In genomic region chr5:32458408-32459143, GRCm38 (mm10) we compare ENCODE assay signal across 8 mouse cellular contexts. TPM values are rescaled to one million over a fixed set of nuclear protein-coding genes. Genes with fewer than 3 reads are reported as not detected.
DNase-seq lines count a peak whose midpoint lies in the region; ATAC-seq and TF ChIP-seq lines count a peak whose summit lies in the region.

Gene Ppp1cb, plus strand, starts transcription at chr5:32458843.

- no peaks in the 10 kb centered on the region for H3K27me3 ChIP-seq in Patski
- H3K27me3 ChIP-seq in hindbrain, embryonic 13.5 days = no peaks in the 10 kb centered on the region

- TF ChIP-seq CTCF in Patski (IDR thresholded peaks at IDR 0.05) = no peak

- H3K36me3 ChIP-seq in hindbrain, embryonic 13.5 days = no peaks in the 10 kb centered on the region

- no peaks in the 10 kb centered on the region for H3K9me3 ChIP-seq in hindbrain, embryonic 13.5 days

- peaks cover 23% of the 10 kb centered on the region for H3K4me1 ChIP-seq in hindbrain, embryonic 13.5 days (replicated peaks)

- peak within 1 kb of the TSS; percentile 84 for H3K4me3 ChIP-seq in hindbrain, embryonic 13.5 days

- H3K27ac ChIP-seq in hindbrain, embryonic 13.5 days = peak within 1 kb of the TSS; percentile 99

- in situ Hi-C loops in Patski (cut with MboI; ENCODE audit: low pct_unique_long_range_greater_than_20kb) = no loop called here

- 3% methylated on average over 26 of the region's 54 CpGs for WGBS in hindbrain, embryonic 13.5 days

- ATAC-seq in Patski = peak; percentile 96
- peak; percentile 99 for ATAC-seq in hindbrain, embryonic 13.5 days (ENCODE audit: low FRiP score)

- CTCF ChIA-PET in Patski (lab: Charles Lee) = interaction anchor here (1.0 to 1.7 kb wide), 2 partner anchors 116 to 136 kb away, joined by 4 to 6 read pairs; no protein-coding TSS in a partner anchor

- DNase-seq in Patski (ENCODE audit: low read depth, low spot score) = peak; percentile 98
- DNase-seq in cerebellum, postnatal 14 days = peak; percentile 98
- peak; percentile 94 to 95 for DNase-seq in frontal cortex, postnatal 14 days (ENCODE audit: low spot score in 2 of 2)
- DNase-seq in layer of hippocampus, postnatal 25 days (ENCODE audit: extremely low spot score in 1 of 2, low spot score in 1 of 2) = peak; percentile 83 to 89
- DNase-seq in lung, postnatal 25 days (ENCODE audit: low spot score) = peak; percentile 99
- peak; percentile 99 for DNase-seq in retina, embryonic 14.5 days (ENCODE audit: low spot score)
- peak; percentile 98 for DNase-seq in thymus, postnatal 4 days

- peak within 1 kb of the TSS; percentile 96 for H3K9ac ChIP-seq in hindbrain, embryonic 13.5 days

- POLR2A ChIA-PET in Patski (lab: Charles Lee) = interaction anchor here (1.0 kb wide), 1 partner anchor 138 kb away, joined by 3 read pairs; no protein-coding TSS in a partner anchor

- peak within 1 kb of the TSS; percentile 72 for H3K4me2 ChIP-seq in hindbrain, embryonic 13.5 days

RNA-seq across cellular contexts. Expression of gene Ppp1cb, which starts in this region (rescaled TPM):
- 243 TPM for polyA plus RNA-seq in Patski (2021)
- polyA plus RNA-seq in hindbrain, embryonic 13.5 days (2015; fragmentation: Nextera tagmentation; extraction: Ambion mirVana) = 205 and 207 TPM in 2 replicates
- total RNA-seq in layer of hippocampus, postnatal 25 days (2021) = 100 to 1,000 TPM; 390 to 468 TPM

Comparison
In these comparisons a context has a peak if more than half of its experiments do, and no peak if none do; other contexts are left out.
1. Peak in every context shown above with its lines: DNase-seq, ATAC-seq, H3K4me3 ChIP-seq and H3K27ac ChIP-seq.